Mouse (Mus musculus): ENCODE data around the gene Upf1. TPM values are rescaled to one million over a fixed set of nuclear protein-coding genes. Genes with fewer than 3 reads are reported as not detected.

Gene Upf1
- total RNA-seq, 2 experiments from 2014 or later: 74.5 to 75.6 TPM

Other genes with a start within 250 kb of the Upf1 start
- 100 to 1,000 TPM; 122 to 124 TPM for gene Ncan, start 232.4 kb downstream of the Upf1 start, total RNA-seq (2021)
- gene Nr2c2ap, start 221.9 kb downstream of the Upf1 start, total RNA-seq (2021): 10 to 100 TPM; 28.1 to 30.1 TPM
- 10 to 100 TPM; 16.0 to 16.4 TPM for gene Rfxank, start 214.1 kb downstream of the Upf1 start, total RNA-seq (2021)
- 10 to 100 TPM; 45.3 to 47.7 TPM for gene Borcs8, start 213.8 kb downstream of the Upf1 start, total RNA-seq (2021)
- gene Mef2b, start 213.6 kb downstream of the Upf1 start, total RNA-seq (2021): under 1 TPM; 0.28 to 0.57 TPM
- gene Tmem161a, start 180.9 kb downstream of the Upf1 start, total RNA-seq (2021): 10 to 100 TPM; 49.9 to 50.3 TPM
- 10 to 100 TPM; 39.3 to 41.8 TPM for gene Slc25a42, start 141.0 kb downstream of the Upf1 start, total RNA-seq (2021)
- 100 to 1,000 TPM; 112 to 123 TPM for gene Sugp2, start 119.1 kb downstream of the Upf1 start, total RNA-seq (2021)
- 10 to 100 TPM; 41.2 to 41.4 TPM for gene Armc6, start 118.8 kb downstream of the Upf1 start, total RNA-seq (2021)
- gene Homer3, start 70.5 kb downstream of the Upf1 start, total RNA-seq (2021): 10 to 100 TPM; 71.9 to 76.0 TPM
- 10 to 100 TPM; 36.3 to 49.0 TPM for gene Ddx49, start 50.8 kb downstream of the Upf1 start, total RNA-seq (2021)
- gene Cope, start 50.8 kb downstream of the Upf1 start, total RNA-seq (2021): 100 to 1,000 TPM; 125 to 149 TPM
- 100 to 1,000 TPM; 112 to 116 TPM for gene Cers1, start 37.5 kb downstream of the Upf1 start, total RNA-seq (2021)
- 10 to 100 TPM; 15.1 to 18.2 TPM for gene Gdf1, start 23.5 kb downstream of the Upf1 start, total RNA-seq (2021)
- gene Comp, start 20.3 kb upstream of the Upf1 start, total RNA-seq (2021): under 1 TPM; 0.13 to 0.42 TPM
- 100 to 1,000 TPM; 193 to 199 TPM for gene Crtc1, start 86.3 kb upstream of the Upf1 start, total RNA-seq (2021)
- gene Klhl26, start 123.7 kb upstream of the Upf1 start, total RNA-seq (2021): 10 to 100 TPM; 54.1 to 62.0 TPM
- gene Tmem59l, start 134.1 kb upstream of the Upf1 start, total RNA-seq (2021): 100 to 1,000 TPM; 326 to 327 TPM
- 10 to 100 TPM; 33.1 to 38.2 TPM for gene Crlf1, start 139.9 kb upstream of the Upf1 start, total RNA-seq (2021)
- 100 to 1,000 TPM in 1 of 2 experiments, 10 to 100 TPM in 1; 96.5 to 104 TPM for gene Rex1bd, start 153.5 kb upstream of the Upf1 start, total RNA-seq (2021)
- 1,000 to 10,000 TPM; 1,062 to 1,079 TPM for gene Uba52, start 157.5 kb upstream of the Upf1 start, total RNA-seq (2021)
- 100 to 1,000 TPM; 450 to 467 TPM for gene Fkbp8, start 174.4 kb upstream of the Upf1 start, total RNA-seq (2021)
- gene Kxd1, start 174.7 kb upstream of the Upf1 start, total RNA-seq (2021): 10 to 100 TPM; 40.6 to 45.6 TPM
- gene Ell, start 186.2 kb upstream of the Upf1 start, total RNA-seq (2021): 10 to 100 TPM; 18.9 to 21.8 TPM
- 10 to 100 TPM; 47.3 to 47.7 TPM for gene Isyna1, start 241.1 kb upstream of the Upf1 start, total RNA-seq (2021)

Measured in layer of hippocampus, adult 18-20 months (tissue).